Mouse (Mus musculus): Measurements from ENCODE around the gene Lrrc8c.

Lrrc8c gene

DNA sequence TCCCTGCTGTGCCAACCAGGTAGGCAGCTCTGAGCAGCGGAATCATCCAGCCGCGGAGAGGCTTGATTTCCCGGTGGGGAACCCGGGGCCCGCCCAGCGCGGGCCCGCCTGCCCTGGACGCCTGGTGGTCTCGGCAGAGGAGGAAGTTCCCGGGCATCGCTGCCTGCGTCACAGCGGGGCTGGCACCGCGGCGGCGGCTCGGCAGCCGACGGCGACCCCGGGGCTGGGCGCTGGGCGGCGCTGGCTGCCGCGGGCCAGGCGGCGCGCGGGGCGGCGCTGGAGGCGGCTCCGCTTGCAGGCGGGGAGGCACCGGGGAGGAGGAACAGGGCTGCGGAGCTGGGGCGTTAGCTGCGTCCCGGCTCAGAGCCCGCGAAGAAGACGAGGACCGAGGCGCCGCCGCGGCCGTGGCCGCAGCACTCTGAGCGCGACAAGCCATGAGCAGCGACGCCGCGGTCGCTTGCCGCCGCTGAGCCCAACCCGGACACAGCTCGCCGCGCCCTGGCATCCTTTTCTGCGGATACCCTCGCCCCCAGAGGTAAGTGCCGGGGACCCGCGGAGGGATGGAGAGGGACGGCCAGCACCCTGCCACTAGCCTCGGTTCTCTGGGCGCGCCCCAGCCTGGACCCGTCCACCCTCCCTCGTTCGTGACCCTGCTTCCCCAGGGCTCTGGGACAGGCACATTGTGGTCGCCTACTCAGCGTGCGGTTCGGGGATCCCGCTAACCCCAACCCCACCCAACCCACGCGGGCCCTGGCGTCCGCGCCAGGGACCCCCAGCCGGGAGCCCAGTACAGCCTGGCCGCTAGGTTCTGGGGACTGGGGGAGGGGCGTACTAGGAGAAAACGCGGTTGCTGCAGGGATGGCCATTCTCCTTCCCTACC is at the start of gene Lrrc8c:
Gene Lrrc8c (plus strand): TSS at position 293 of the 880 bp plus-strand sequence.
- DNase-seq: peak; percentile 91

DNA sequence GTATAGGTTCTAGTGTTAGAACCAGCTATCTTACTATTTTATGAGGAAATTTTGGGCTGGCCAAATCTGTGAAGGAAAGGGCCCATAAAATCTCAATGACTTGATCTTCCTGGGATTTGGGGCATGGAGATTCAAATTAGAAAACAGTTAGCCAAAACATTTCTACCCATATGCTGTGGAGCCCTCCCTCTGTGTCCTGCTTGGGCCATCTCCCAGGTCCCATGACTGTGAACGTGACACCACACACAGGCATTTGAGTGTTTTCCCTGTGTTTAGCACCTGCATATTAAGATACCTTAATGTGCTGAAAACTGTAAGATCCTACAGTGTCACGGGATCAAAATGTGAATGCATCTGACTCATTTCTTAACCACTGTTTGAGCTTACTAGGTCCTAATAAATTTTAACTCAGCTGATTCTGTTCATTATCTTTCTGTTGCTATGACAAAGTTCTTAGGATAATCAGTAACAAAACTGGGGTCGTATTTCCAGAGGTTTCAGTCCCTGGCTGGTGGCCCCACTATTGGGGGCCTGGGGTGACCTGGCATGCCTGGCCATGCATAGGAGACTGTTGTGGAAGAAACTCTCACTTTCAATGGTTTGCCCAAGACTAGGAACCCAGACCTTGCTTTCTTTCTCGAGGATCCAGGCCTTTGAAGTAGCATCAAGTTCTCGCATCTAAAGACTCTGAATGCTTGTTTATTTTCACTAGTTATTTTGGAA is 46.0 kb upstream of the Lrrc8c start:
- DNase-seq: no peak

DNA sequence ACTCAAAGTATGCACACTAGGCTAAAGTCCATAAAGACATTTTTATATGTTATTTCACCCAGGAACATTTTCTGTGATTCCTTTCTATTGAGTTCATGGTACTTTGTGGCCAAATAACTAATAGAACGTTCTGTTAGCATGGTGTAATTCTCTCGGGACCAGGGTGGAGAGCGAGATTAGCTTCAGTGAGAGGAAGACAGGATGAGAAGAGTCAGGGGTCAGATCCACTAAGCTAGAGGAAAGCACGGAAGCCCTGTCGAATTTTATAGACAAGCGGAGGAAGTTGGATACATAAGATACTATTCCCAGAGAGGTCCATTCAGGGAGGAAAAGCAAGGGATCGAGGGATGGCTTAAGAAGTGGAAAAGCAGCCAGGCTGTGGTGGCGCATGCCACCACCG is 41.7 kb upstream of the Lrrc8c start:
- no peak for DNase-seq

- no peak for DNase-seq
Observed at GRCm38 (mm10) chr5:105479673-105480072, 39.5 kb upstream of the Lrrc8c start.

GRCm38 (mm10) chr5:105480561-105480960 is 38.6 kb upstream of the Lrrc8c start:
- DNase-seq: no peak

DNA sequence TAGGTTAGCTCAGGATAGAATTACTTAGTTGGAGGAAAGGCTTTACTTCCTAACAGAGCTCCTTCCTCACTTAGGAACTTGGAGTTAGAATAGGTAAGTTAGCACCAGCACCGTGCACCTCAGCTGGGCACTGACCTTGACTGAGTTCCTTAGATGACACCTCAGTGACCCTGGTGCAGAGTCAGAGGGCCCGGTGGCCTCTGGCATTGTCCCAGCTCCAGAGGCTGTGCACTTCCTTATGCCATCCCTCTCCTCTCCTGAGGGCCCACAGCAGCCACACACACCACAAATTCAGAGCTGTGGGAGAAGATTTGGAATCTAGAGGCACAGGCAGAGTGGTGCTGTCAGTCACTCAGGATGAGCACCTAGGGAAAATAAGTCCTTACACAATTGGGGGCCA is 35.6 kb upstream of the Lrrc8c start:
- DNase-seq: no peak

GRCm38 (mm10) chr5:105484247-105484646 is 34.9 kb upstream of the Lrrc8c start:
- DNase-seq: no peak

DNA sequence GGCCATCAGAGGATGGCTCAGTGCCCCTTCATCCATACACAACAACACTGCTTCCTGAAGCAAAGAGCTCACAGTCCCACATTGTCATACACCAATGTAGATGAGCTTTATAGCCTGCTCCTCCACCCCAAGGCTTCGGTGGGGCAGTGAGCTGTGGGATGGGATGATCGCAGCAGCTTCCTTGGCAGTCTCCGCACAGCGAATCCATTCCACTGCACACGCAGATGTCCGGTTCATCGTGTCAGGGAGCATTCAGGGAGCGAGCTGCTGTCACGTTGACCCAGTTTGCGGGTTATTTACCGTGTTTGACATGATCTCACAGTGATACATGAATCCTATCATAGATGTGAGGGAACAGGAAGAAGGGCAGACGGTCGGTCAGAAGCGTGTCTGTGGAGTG is 34.3 kb upstream of the Lrrc8c start:
- no peak for DNase-seq

DNA sequence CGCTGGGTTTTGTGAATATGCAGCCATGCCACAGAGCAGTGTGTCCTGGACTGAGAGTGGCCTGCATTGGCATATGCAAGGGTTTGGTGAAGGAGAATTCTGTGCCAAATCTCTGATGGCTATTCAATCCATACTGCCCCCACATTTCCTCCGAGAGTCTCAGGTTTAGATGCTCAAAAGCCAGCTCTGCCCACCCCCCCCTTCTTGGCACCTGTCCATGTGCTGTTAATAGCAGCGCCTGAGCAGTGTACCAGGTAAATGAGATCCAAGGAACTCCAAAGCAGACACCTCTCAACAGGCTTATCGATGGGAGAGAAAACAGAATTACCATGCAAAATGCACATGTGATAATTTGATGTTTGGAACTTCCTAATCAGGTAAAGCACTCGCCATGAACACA is 29.0 kb upstream of the Lrrc8c start:
- DNase-seq: no peak

- DNase-seq: no peak
Observed at GRCm38 (mm10) chr5:105491389-105491788, 27.8 kb upstream of the Lrrc8c start.

DNA sequence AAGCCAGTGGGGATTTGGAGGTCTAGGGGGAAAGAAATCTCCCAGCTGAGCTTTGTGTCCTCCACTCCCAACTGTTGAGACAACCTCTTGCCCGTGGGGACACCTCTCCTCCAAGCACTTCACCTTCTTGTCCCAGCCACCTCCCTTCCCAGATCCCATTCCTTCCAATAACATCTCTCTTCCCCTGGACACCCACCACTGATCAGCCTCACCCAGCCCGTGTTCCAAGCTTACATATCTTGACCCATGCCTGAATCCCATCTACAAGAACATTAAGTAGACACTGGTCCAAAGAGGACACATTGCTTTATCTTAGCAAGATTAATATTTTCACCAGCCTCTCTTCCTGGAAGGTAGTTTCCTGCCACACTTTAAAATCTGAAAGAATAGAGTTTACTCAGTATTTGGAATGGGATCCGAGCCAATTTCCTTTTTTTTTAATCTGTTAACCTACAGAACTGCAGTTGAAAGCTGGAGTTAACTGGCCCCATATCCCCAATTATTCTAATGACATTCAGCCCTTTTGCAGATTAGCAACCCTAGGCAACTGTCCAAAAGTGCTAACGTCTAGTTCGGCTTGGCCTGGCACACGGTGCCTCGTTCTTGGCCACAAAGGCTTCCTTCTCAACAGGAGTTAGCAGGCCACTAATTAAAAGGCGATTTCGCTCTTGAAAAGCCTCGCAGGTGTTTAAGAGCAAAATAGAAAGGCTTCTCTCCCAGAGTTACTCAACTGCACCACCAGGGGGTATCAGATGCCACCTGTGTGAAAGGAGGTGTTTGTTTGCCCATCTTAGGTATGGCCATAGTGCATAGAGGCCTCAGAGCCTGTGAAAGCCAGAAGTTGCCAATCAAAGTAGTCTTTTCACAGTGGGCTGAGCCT is 26.6 kb upstream of the Lrrc8c start:
- DNase-seq: peak; percentile 45

- no peak for DNase-seq
Observed at GRCm38 (mm10) chr5:105493377-105493776, 25.8 kb upstream of the Lrrc8c start.

- DNase-seq: peak; percentile 72
Observed at GRCm38 (mm10) chr5:105494246-105494917, 24.8 kb upstream of the Lrrc8c start.

- DNase-seq: peak; percentile 78
Observed at GRCm38 (mm10) chr5:105494918-105495901, 24.0 kb upstream of the Lrrc8c start.

DNA sequence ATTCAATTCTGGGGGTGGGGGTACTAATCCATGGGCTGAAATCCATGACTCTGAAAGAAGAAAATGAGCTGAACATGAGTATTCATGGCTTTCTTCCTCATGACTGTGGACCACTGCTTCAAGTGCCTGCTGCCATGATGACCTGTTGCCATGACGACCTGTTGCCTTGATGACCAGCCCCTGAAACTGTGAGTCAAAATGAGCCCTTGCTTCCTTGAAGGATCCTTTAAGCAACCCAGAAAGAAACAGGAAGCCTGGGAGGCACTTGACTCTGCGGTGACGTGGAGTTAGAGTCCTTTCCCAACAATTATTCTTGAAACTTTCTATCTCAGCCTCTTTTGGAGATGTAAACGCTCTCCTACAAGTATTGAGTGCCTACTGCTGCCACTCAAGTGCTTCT is 23.1 kb upstream of the Lrrc8c start:
- DNase-seq: no peak

- DNase-seq: no peak
Observed at GRCm38 (mm10) chr5:105496586-105496985, 22.6 kb upstream of the Lrrc8c start.

GRCm38 (mm10) chr5:105498429-105499000 is 20.7 kb upstream of the Lrrc8c start:
- DNase-seq: no peak

GRCm38 (mm10) chr5:105499396-105499795 is 19.8 kb upstream of the Lrrc8c start:
- DNase-seq: no peak

- no peak for DNase-seq
Observed at GRCm38 (mm10) chr5:105500132-105501121, 18.8 kb upstream of the Lrrc8c start.

GRCm38 (mm10) chr5:105501136-105501535 is 18.1 kb upstream of the Lrrc8c start:
- DNase-seq: no peak

Data from right cerebral cortex, adult 18-20 months (tissue).